Mouse (Mus musculus): ENCODE results near the gene Pde11a.

Gene Pde11a

GRCm38 (mm10) chr2:76338215-76339156 is at the start of gene Pde11a:
Gene Pde11a (minus strand): TSS chr2:76338774.
- no peak for DNase-seq

DNA sequence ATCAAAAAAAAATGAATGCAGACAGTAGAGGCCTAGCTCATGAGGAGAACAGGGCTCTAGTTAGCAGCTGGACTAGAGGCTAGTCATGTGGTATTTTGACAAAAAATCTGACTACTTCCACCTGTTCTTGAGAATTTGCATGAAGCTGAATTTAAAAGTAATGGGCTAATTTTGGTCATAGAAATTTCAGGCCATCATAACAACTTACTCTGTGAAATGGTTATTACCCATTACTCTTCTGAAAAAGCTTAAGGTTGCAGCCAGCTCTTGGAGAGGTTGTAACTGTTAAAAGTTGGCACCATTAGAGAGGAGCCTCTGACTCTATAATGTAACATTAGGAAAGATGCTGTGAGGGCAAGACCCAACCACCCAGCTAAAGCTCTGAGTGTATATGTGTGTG is 48.0 kb upstream of the Pde11a start:
- no peak for DNase-seq

DNA sequence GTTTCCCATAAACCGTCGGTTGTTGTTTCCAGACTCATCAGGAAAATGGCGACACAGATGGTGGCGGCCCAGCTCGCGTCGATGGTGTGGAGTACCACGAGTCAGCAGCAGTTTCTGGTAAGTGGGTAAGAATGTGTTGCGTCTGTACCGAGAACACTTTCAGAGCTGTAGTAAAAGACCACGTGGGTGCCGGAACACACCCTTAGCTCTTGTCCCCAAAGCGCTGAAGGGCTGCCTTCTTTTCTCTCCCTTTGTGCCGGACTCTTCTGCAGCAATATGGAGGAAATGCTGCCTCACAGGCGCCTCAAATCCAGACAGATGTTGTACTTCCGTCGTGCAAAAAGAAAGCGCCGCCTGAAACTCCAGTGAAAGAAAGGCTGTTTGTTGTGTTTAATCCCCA is 40.1 kb upstream of the Pde11a start:
- no peak for DNase-seq

GRCm38 (mm10) chr2:76374544-76375206 is 36.1 kb upstream of the Pde11a start:
- DNase-seq = no peak

- DNase-seq = no peak
Measured at GRCm38 (mm10) chr2:76372244-76372643, 33.7 kb upstream of the Pde11a start.

DNA sequence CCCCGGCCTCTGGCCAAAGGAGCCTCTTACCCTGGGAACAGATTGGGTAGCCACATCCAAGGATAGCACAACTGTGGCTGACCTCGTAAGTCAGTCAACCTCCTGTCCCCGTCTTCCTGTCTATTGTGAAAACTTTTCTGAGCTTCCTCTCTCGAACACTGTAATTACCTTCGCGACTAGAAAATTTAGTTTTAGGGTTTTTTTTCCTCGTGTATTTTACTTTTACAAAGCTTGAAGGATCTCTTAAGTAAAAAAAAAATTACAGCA is 32.0 kb upstream of the Pde11a start:
- DNase-seq = no peak

GRCm38 (mm10) chr2:76369821-76370655 is 31.5 kb upstream of the Pde11a start, which contains the start of gene Rbm45:
Gene Rbm45 (plus strand): TSS chr2:76369984.
- DNase-seq = peak; percentile 69 to 77

- no peak for DNase-seq
Measured at GRCm38 (mm10) chr2:76368861-76369660, 30.5 kb upstream of the Pde11a start.

- DNase-seq = peak; percentile 26 to 31
Measured at GRCm38 (mm10) chr2:76367188-76367922, 28.8 kb upstream of the Pde11a start.

DNA sequence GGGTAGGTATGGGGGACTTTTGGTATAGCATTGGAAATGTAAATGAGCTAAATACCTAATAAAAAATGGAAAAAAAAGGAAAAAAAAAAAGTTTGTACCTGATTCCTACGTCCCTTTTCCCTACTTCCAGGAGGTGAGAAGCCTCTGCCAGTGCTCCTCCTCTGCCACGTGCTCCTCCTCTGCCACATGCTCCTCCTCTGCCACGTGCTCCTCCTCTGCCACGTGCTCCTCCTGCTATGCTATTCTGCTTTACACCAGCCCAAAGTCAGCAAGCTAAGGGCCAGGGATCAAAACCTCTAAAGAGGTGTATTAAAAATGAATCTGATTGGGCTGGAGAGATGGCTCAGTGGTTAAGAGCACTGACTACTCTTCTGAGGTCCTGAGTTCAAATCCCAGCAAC is 27.2 kb upstream of the Pde11a start:
- DNase-seq = no peak

DNA sequence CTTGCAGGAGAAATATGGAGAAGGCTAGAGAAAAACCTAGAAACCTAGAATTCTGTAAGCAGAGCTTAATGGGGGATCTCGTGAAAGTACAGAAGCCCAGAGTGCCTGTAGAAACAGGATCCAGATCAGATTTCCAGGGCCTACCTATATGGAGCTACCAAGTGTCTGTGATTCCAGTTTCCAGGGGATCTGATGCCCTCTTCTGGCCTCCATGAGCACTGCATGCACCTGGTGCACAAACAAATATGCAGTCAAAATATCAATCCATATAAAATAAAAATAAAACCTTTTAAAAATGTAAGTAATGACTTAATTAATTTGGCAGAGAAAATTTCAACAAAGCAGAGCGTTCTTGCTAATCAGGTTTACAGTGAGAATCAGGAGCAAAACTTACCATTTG is 23.5 kb upstream of the Pde11a start:
- no peak for DNase-seq

GRCm38 (mm10) chr2:76360226-76360625 is 21.7 kb upstream of the Pde11a start, which contains the start of gene Cyct:
Gene Cyct (minus strand): TSS chr2:76360450.
- DNase-seq = no peak

DNA sequence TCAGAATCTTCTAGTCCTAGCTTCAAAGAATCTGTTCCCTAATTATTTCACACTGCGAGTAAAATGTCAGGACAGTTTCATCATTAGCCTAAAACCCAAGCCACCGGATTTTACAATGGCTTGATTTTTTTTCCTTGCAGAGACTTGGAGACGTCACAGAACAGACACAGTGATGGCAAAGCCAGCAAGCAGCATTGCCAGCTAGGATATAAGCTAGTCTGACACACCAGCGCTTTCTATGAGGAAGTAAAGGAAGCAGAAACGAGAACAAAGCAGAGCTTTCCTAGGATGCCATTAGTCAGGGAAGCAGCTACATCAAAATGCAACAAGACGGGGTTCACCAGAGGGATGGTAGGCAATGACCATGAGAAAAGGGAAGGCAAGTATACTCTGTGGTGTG is 9.3 kb upstream of the Pde11a start:
- DNase-seq = no peak

DNA sequence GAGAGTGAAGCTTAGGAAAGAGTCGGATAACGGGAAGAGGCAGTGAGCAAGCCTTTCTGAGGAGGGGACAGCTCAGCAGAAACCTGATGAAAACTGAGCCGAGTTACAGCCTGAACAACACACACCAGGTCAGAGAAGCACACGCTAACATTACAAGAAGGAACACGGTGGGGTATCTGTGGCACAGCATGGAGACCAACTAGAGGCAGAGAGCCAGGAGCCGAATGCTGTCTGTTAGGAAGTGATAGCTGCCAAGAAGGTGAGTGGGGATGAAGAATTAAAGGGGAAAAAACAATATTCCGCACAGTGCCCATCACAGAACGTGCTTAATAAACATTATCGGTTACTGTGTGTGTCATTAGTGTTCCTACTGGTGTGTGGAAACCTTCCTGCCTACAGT is 3.6 kb upstream of the Pde11a start:
- no peak for DNase-seq

GRCm38 (mm10) chr2:76334596-76334995 is 4.0 kb downstream of the Pde11a start:
- no peak for DNase-seq

GRCm38 (mm10) chr2:76332161-76332805 is 6.3 kb downstream of the Pde11a start:
- no peak for DNase-seq

DNA sequence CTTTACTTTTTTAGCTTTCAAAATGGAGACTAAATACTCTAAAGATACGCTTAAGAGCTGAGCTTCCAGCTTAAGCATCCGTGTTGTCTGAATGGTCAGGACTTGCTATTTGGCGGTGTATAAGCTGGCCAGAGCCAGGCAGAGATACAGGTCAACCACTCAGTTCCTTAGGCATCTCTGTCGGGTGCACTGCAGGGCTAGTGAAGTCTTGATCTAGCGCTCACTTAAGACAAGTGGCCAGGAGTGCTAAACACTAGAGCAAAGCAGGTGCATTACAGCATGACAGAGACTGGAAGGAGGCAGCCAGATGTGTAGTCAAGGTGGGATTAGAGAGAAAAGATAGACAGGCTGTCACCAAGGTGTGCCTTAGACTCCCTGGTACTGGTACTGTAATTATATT is 8.5 kb downstream of the Pde11a start:
- DNase-seq = no peak

GRCm38 (mm10) chr2:76326161-76326560 is 12.4 kb downstream of the Pde11a start:
- no peak for DNase-seq

DNA sequence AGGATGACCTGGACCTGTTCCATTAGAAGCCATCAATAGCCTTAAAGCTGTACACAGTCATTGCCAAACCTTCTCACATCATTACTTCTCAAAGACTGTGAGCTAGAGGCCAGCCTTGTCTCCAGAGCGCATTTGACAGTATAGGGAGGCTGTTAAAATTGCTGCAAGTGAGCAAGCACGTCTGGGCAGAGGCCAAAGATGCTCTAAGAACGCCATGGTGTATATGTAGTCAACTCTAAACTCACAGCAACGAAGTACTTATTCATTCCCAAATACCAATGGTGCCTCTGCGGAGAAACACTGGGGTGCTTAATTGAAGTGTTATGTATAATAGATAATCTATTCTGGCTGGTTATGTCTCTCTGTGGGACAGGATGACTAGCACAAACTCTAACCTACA is 14.1 kb downstream of the Pde11a start:
- DNase-seq = no peak

GRCm38 (mm10) chr2:76323185-76323875 is 15.2 kb downstream of the Pde11a start:
- DNase-seq = no peak

DNA sequence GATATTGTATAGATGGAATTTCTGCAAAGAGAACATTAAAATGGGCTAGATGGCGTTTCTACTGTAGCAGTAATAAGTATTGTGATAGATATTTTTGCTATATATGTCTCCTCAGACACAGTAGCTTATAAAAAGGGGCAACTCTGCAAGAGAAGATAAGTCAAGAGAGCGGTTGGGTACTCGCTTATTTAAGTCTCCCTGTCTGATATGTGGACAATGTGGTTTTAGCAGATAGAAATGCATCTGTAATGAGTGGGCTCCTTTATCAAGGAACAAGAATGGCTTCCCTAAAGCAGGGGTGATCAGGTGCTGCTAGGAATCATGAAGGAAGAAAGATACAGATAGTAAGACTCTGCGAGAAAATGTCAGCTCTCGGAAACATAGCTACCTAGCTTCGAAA is 18.2 kb downstream of the Pde11a start:
- no peak for DNase-seq

Data from thymus, adult 18-20 months (tissue).